Mouse (Mus musculus): ENCODE measurements around the gene Map4k1. TPM values are rescaled to one million over a fixed set of nuclear protein-coding genes. Genes with fewer than 3 reads are reported as not detected.

The Map4k1 gene
- polyA plus RNA-seq, 1 experiment from 2014 or later: 6.5 TPM

GRCm38 (mm10) chr7:29044302-29044701 is 62.5 kb downstream of the Map4k1 start:
- H3K4me2 ChIP-seq: 0 out of 2 replicates have a peak overlapping the region, but pooled peaks have one; percentile 1
- no peak overlapping the region for H3K9ac ChIP-seq
- peaks cover 16% of the 10 kb centered on the region for H3K4me1 ChIP-seq (replicated peaks)
- peaks cover 6% of the 10 kb centered on the region for H3K9me3 ChIP-seq (replicated peaks)
- ATAC-seq (ENCODE audit: insufficient number of reproducible peaks, low FRiP score): no peak
- no peak overlapping the region for H3K4me3 ChIP-seq
- 44% methylated on average over 9 of the region's 9 CpGs for WGBS
- H3K36me3 ChIP-seq: no peaks in the 10 kb centered on the region
- no peak overlapping the region for H3K27ac ChIP-seq (ENCODE audit: poor library complexity, severe bottlenecking)
- H3K27me3 ChIP-seq (replicated peaks): peaks cover 47% of the 10 kb centered on the region

DNA sequence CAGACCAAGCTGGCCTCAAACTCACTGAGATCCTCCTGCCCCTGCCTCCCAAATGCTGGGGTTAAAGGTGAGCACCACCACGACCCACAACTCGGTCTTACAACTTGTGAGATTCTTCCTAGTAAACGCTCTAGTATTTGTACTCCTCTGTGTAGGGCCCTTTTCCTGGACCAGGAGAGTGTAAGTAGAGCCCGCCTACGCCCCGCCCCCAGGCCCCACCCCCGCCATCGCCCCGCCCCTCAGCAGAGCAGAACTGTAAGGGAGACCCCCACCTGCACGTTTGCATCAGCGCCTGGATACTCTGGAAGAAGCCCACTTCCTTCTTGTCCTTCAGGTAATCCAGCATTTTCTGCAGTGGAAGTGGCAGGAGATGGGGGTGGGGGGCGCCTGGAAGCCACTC is 64.7 kb downstream of the Map4k1 start:
- no peak overlapping the region for H3K4me2 ChIP-seq
- no peak for ATAC-seq (ENCODE audit: insufficient number of reproducible peaks, low FRiP score)

DNA sequence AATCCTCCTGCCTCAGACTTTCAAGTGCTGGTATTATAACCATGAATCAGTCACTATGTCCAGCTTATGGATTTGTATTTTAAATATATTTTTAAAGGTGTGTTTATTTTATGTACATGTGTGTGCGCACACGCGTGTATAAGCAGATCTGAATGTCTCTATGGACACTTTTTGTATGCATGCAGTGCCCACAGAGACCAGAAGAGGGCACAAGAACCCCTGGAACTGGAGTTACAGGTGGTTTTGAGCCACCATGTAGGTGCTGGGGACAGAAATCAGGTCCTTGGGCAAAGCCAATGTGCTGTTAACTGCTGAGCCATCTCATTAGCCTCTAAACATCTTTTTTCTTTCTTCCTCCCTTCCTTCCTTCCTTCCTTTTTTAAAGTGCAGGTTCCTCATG is 66.2 kb downstream of the Map4k1 start:
- H3K4me1 ChIP-seq (replicated peaks): peaks cover 9% of the 10 kb centered on the region; the same call in 1 of the 2 replicates
- H3K36me3 ChIP-seq: no peaks in the 10 kb centered on the region
- ATAC-seq (ENCODE audit: insufficient number of reproducible peaks, low FRiP score): no peak
- H3K9ac ChIP-seq: no peak overlapping the region
- WGBS: 76% methylated on average over 3 of the region's 3 CpGs
- H3K27me3 ChIP-seq (replicated peaks): peaks cover 80% of the 10 kb centered on the region
- no peak overlapping the region for H3K27ac ChIP-seq (ENCODE audit: poor library complexity, severe bottlenecking)
- no peak overlapping the region for H3K4me3 ChIP-seq
- peaks cover 9% of the 10 kb centered on the region for H3K9me3 ChIP-seq (replicated peaks)
- no peak overlapping the region for H3K4me2 ChIP-seq

More for the DNA sequence above, 64.7 kb downstream of the Map4k1 start:
- 3% methylated on average over 12 of the region's 12 CpGs for WGBS
- H3K27me3 ChIP-seq (replicated peaks): peaks cover 66% of the 10 kb centered on the region
- H3K27ac ChIP-seq (ENCODE audit: poor library complexity, severe bottlenecking): no peak overlapping the region
- no peak overlapping the region for H3K4me3 ChIP-seq
- H3K4me1 ChIP-seq (replicated peaks): peaks cover 6% of the 10 kb centered on the region; the same call in 1 of the 2 replicates
- peaks cover 9% of the 10 kb centered on the region for H3K9me3 ChIP-seq (replicated peaks)
- H3K9ac ChIP-seq: no peak overlapping the region
- H3K36me3 ChIP-seq: no peaks in the 10 kb centered on the region

DNA sequence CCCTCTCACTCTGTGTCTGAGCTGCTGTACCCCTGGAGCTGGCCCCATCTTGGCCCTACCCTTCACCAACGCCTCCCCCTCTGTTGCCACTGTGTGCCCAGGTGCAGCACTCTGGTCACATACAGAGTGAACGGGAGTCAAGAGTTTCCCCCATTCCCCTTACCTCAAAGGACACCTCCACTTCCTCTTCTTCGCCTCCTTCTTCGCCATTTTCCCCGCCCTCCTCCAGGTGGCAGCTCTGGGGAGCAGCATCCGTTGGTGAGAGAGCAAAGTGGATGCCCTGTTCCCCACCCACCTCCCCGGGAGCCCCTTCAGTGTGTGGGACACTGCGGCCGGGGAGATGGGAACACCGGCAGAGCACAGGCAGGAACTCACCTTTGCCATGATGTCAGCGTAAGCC is 66.8 kb downstream of the Map4k1 start:
- H3K4me2 ChIP-seq: no peak overlapping the region
- peaks cover 9% of the 10 kb centered on the region for H3K9me3 ChIP-seq (replicated peaks)
- ATAC-seq (ENCODE audit: insufficient number of reproducible peaks, low FRiP score): no peak
- H3K36me3 ChIP-seq: no peaks in the 10 kb centered on the region
- H3K9ac ChIP-seq: no peak overlapping the region
- H3K27ac ChIP-seq (ENCODE audit: poor library complexity, severe bottlenecking): no peak overlapping the region
- H3K4me1 ChIP-seq (replicated peaks): peaks cover 8% of the 10 kb centered on the region; the same call in 1 of the 2 replicates
- WGBS: 73% methylated on average over 11 of the region's 11 CpGs
- no peak overlapping the region for H3K4me3 ChIP-seq
- peaks cover 84% of the 10 kb centered on the region for H3K27me3 ChIP-seq (replicated peaks)

GRCm38 (mm10) chr7:29050797-29051196 is 68.9 kb downstream of the Map4k1 start:
- Histone ChIP-seq H3K9me3 (replicated peaks) (peaks cover 9% of the 10 kb centered on the region), H3K4me2 (no peak overlapping the region), H3K4me3 (no peak overlapping the region), H3K4me1 (replicated peaks) (0 out of 2 replicates have a peak, but pooled peaks cover 3% of the 10 kb centered on the region), H3K27ac (ENCODE audit: poor library complexity, severe bottlenecking) (no peak overlapping the region), H3K36me3 (no peaks in the 10 kb centered on the region), H3K9ac (no peak overlapping the region), H3K27me3 (replicated peaks) (peaks cover 83% of the 10 kb centered on the region)
- ATAC-seq (ENCODE audit: insufficient number of reproducible peaks, low FRiP score): no peak
- 45% methylated on average over 2 of the region's 2 CpGs for WGBS

- H3K27me3 ChIP-seq (replicated peaks): peaks cover 85% of the 10 kb centered on the region
- peaks cover 9% of the 10 kb centered on the region for H3K9me3 ChIP-seq (replicated peaks)
- H3K4me3 ChIP-seq: no peak overlapping the region
- no peaks in the 10 kb centered on the region for H3K36me3 ChIP-seq
- H3K27ac ChIP-seq (ENCODE audit: poor library complexity, severe bottlenecking): no peak overlapping the region
- no peak overlapping the region for H3K9ac ChIP-seq
- 4% methylated on average over 19 of the region's 19 CpGs for WGBS
- ATAC-seq (ENCODE audit: insufficient number of reproducible peaks, low FRiP score): no peak
- H3K4me2 ChIP-seq: peak overlapping the region; percentile 14; the same call in 1 of the 2 replicates
- 0 out of 2 replicates have a peak, but pooled peaks cover 3% of the 10 kb centered on the region for H3K4me1 ChIP-seq (replicated peaks)
Observed at GRCm38 (mm10) chr7:29052821-29053220, 71.0 kb downstream of the Map4k1 start.

Small RNAs within 50 kb of the gene (microRNA-seq; reads per million reads assigned to microRNA genes)
- not detected for gene Gm44408

Other genes with a start within 250 kb of the Map4k1 start
- gene Mrps12, start 240.2 kb upstream of the Map4k1 start, polyA plus RNA-seq (2016; fragmentation: Nextera tagmentation; extraction: Ambion mirVana): 116 TPM in 2 replicates
- gene Sars2, start 240.1 kb upstream of the Map4k1 start, polyA plus RNA-seq (2016; fragmentation: Nextera tagmentation; extraction: Ambion mirVana): 23.2 and 27.3 TPM in 2 replicates
- gene Ccer2, start 225.9 kb upstream of the Map4k1 start, polyA plus RNA-seq (2016; fragmentation: Nextera tagmentation; extraction: Ambion mirVana): not detected in 2 replicates
- 46.6 and 49.0 TPM in 2 replicates for gene Sirt2, start 215.3 kb upstream of the Map4k1 start, polyA plus RNA-seq (2016; fragmentation: Nextera tagmentation; extraction: Ambion mirVana)
- 30.0 and 32.1 TPM in 2 replicates for gene Nfkbib, start 214.5 kb upstream of the Map4k1 start, polyA plus RNA-seq (2016; fragmentation: Nextera tagmentation; extraction: Ambion mirVana)
- 2.7 and 2.8 TPM in 2 replicates for gene Rinl, start 193.1 kb upstream of the Map4k1 start, polyA plus RNA-seq (2016; fragmentation: Nextera tagmentation; extraction: Ambion mirVana)
- gene Hnrnpl, start 173.5 kb upstream of the Map4k1 start, polyA plus RNA-seq (2016; fragmentation: Nextera tagmentation; extraction: Ambion mirVana): 218 and 232 TPM in 2 replicates
- 137 and 142 TPM in 2 replicates for gene Ech1, start 156.8 kb upstream of the Map4k1 start, polyA plus RNA-seq (2016; fragmentation: Nextera tagmentation; extraction: Ambion mirVana)
- 4.2 and 4.4 TPM in 2 replicates for gene Lgals4, start 148.2 kb upstream of the Map4k1 start, polyA plus RNA-seq (2016; fragmentation: Nextera tagmentation; extraction: Ambion mirVana)
- 1.1 and 1.3 TPM in 2 replicates for gene Lgals7, start 118.2 kb upstream of the Map4k1 start, polyA plus RNA-seq (2016; fragmentation: Nextera tagmentation; extraction: Ambion mirVana)
- gene Capn12, start 100.6 kb upstream of the Map4k1 start, polyA plus RNA-seq (2016; fragmentation: Nextera tagmentation; extraction: Ambion mirVana): 0.17 and 0.27 TPM in 2 replicates
- 317 and 318 TPM in 2 replicates for gene Actn4, start 19.7 kb upstream of the Map4k1 start, polyA plus RNA-seq (2016; fragmentation: Nextera tagmentation; extraction: Ambion mirVana)
- gene Eif3k, start 186 bp upstream of the Map4k1 start, polyA plus RNA-seq (2016; fragmentation: Nextera tagmentation; extraction: Ambion mirVana): 254 and 255 TPM in 2 replicates
- gene Ryr1, start 143.1 kb downstream of the Map4k1 start, polyA plus RNA-seq (2016; fragmentation: Nextera tagmentation; extraction: Ambion mirVana): 0.14 and 0.24 TPM in 2 replicates
- gene Rasgrp4, start 152.8 kb downstream of the Map4k1 start, polyA plus RNA-seq (2016; fragmentation: Nextera tagmentation; extraction: Ambion mirVana): 0.71 and 0.95 TPM in 2 replicates
- gene Fam98c, start 174.2 kb downstream of the Map4k1 start, polyA plus RNA-seq (2016; fragmentation: Nextera tagmentation; extraction: Ambion mirVana): 13.5 TPM in 2 replicates
- gene Ggn, start 188.2 kb downstream of the Map4k1 start, polyA plus RNA-seq (2016; fragmentation: Nextera tagmentation; extraction: Ambion mirVana): 0.21 and 0.41 TPM in 2 replicates
- gene Spred3, start 188.4 kb downstream of the Map4k1 start, polyA plus RNA-seq (2016; fragmentation: Nextera tagmentation; extraction: Ambion mirVana): 1.6 and 2.1 TPM in 2 replicates
- gene Psmd8, start 198.7 kb downstream of the Map4k1 start, polyA plus RNA-seq (2016; fragmentation: Nextera tagmentation; extraction: Ambion mirVana): 221 and 225 TPM in 2 replicates
- 0.38 and 0.44 TPM in 2 replicates for gene Catsperg1, start 232.0 kb downstream of the Map4k1 start, polyA plus RNA-seq (2016; fragmentation: Nextera tagmentation; extraction: Ambion mirVana)